In the genomic region with DNA sequence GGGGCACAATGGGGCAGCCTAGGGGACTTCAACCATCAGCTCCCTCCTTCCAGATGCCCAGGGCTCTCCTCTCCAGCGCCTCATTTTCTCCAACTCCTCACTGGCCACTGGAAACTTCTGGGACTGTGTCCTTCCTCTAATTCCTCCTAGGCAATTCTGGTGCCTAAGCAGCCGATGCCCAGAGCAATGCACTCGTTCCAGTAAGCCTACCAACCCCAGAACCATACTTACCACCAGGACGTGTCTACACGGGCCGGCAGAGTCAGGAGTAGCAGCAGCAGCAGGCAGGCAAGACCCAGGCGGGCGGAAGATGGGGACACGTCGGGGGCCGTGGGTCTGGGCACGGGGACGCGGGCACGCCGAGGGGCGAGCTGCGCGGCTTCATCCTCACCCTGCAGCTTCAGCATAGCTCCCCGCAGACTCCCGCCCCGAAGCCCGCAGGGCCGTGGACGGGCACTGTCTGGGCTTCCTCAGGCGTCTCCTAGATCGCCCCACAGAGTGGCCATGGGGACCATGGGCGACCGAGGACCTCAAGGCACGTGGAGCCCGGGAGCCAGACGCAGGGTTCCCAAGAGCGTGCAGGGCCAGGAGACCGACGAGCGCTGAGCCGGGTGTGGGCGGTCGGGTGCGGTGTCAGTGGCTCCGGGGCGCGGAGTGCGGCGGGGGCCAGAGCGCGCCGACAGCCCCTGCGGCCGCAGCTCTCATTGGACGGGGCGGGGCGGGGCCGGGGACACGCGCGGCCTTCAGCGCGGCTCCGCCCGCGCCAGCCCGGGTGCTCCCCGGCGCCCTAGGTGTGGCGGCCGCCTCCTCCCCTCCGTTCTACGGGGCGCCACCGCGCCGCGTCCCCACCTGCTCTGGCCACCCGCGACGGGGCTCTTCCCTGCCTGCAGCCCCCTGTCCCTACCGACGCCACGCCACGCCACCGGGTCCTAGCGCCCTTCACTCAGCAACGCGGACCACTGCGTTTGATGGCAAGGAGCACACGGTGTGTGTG, we compare ENCODE assay signal across 8 mouse cellular contexts. TPM values are rescaled to one million over a fixed set of nuclear protein-coding genes. Genes with fewer than 3 reads are reported as not detected.
DNase-seq lines count a peak whose midpoint lies in the region; ATAC-seq and TF ChIP-seq lines count a peak whose summit lies in the region.

A gene (minus strand): TSS at position 856 of the 994 bp plus-strand sequence.

- peak; percentile 53 for ATAC-seq in heart, embryonic 15.5 days (replicated peaks; ENCODE audit: insufficient number of reproducible peaks, insufficient read depth, low FRiP score, low read depth)
- ATAC-seq in limb, embryonic 11.5 days (ENCODE audit: insufficient number of reproducible peaks, low FRiP score, low TSS enrichment, low read depth) = peak; percentile 28; the same call in 1 of the 2 replicates
- peak; percentile 40 for ATAC-seq in neural tube, embryonic 11.5 days (ENCODE audit: insufficient read depth, low FRiP score, low TSS enrichment)

- H3K9ac ChIP-seq in liver, adult 2 months (ENCODE audit: low read depth, low read length) = peak within 1 kb of the TSS; percentile 30; the same call in 1 of the 2 replicates
- peak within 1 kb of the TSS; percentile 46 for H3K9ac ChIP-seq in heart, embryonic 15.5 days
- peak within 1 kb of the TSS; percentile 34 for H3K9ac ChIP-seq in limb, embryonic 11.5 days (ENCODE audit: low read length)
- peak within 1 kb of the TSS; percentile 44 for H3K9ac ChIP-seq in neural tube, embryonic 11.5 days (ENCODE audit: low read length)

- H3K4me1 ChIP-seq in liver, adult 2 months (ENCODE audit: control insufficient read depth, insufficient read depth, low read length) = peaks cover 2% of the 10 kb centered on the region; the same call in 1 of the 2 replicates
- H3K4me1 ChIP-seq in heart, embryonic 15.5 days (replicated peaks) = peaks cover 25% of the 10 kb centered on the region
- peaks cover 34% of the 10 kb centered on the region for H3K4me1 ChIP-seq in limb, embryonic 11.5 days (ENCODE audit: control insufficient read depth, insufficient read depth, low read length)
- no peaks in the 10 kb centered on the region for H3K4me1 ChIP-seq in neural tube, embryonic 11.5 days (ENCODE audit: control insufficient read depth, insufficient read depth, low read length)

- no peak for DNase-seq in liver, adult 2 months (ENCODE audit: extremely low read depth, low read depth, low spot score)
- no peak for DNase-seq in liver
- DNase-seq in adrenal gland, postnatal 36 days = peak; percentile 45 to 55
- DNase-seq in limb, embryonic 11.5 days (ENCODE audit: low spot score) = peak; percentile 61
- peak; percentile 34 for DNase-seq in neural tube, embryonic 11.5 days (ENCODE audit: low spot score)
- no peak for DNase-seq in layer of hippocampus, adult 11-12 months (ENCODE audit: low spot score)
- DNase-seq in layer of hippocampus, postnatal 25 days (ENCODE audit: extremely low spot score in 1 of 2, low spot score in 1 of 2) = no peak

- peak within 1 kb of the TSS; percentile 91 for H3K4me2 ChIP-seq in heart, embryonic 15.5 days
- H3K4me2 ChIP-seq in limb, embryonic 11.5 days (ENCODE audit: low read depth, severe bottlenecking) = peak within 1 kb of the TSS; percentile 61
- H3K4me2 ChIP-seq in neural tube, embryonic 11.5 days (ENCODE audit: low read depth) = peak within 1 kb of the TSS; percentile 61

- H3K79me2 ChIP-seq in liver, adult 2 months (ENCODE audit: control insufficient read depth, insufficient read depth, low read length) = no peaks in the 10 kb centered on the region

- no peak for TF ChIP-seq CTCF in liver, adult 2 months (IDR thresholded peaks at IDR 0.05; ENCODE audit: low read depth, low read length)

- TF ChIP-seq POLR2A in liver, adult 2 months (IDR thresholded peaks at IDR 0.05; ENCODE audit: extremely low read depth, insufficient read depth, low read length) = no peak

- H3K4me3 ChIP-seq in liver, adult 2 months (ENCODE audit: insufficient read depth, low read depth, low read length) = peak within 1 kb of the TSS; percentile 45; the same call in 1 of the 2 replicates
- peak within 1 kb of the TSS; percentile 59 for H3K4me3 ChIP-seq in heart, embryonic 15.5 days
- peak within 1 kb of the TSS; percentile 41 for H3K4me3 ChIP-seq in limb, embryonic 11.5 days (ENCODE audit: low read depth, low read length)
- H3K4me3 ChIP-seq in neural tube, embryonic 11.5 days (ENCODE audit: low read depth, low read length) = peak within 1 kb of the TSS; percentile 40

- H3K27ac ChIP-seq in liver, adult 2 months (replicated peaks; ENCODE audit: insufficient read depth, low read depth, low read length) = no peak within 1 kb of the TSS
- H3K27ac ChIP-seq in heart, embryonic 15.5 days = no peak within 1 kb of the TSS
- no peak within 1 kb of the TSS for H3K27ac ChIP-seq in limb, embryonic 11.5 days (replicated peaks; ENCODE audit: low read depth, low read length)
- H3K27ac ChIP-seq in neural tube, embryonic 11.5 days (ENCODE audit: low read depth, low read length) = no peak within 1 kb of the TSS

- H3K27me3 ChIP-seq in liver, adult 2 months (ENCODE audit: control insufficient read depth, insufficient read depth, low read length) = peaks cover 16% of the 10 kb centered on the region
- H3K27me3 ChIP-seq in heart, embryonic 15.5 days = peaks cover 46% of the 10 kb centered on the region
- peaks cover 39% of the 10 kb centered on the region for H3K27me3 ChIP-seq in limb, embryonic 11.5 days (ENCODE audit: control insufficient read depth, insufficient read depth, low read length)
- H3K27me3 ChIP-seq in neural tube, embryonic 11.5 days (ENCODE audit: control insufficient read depth, insufficient read depth, low read length) = peaks cover 45% of the 10 kb centered on the region

- H3K9me3 ChIP-seq in heart, embryonic 15.5 days (replicated peaks) = no peaks in the 10 kb centered on the region
- no peaks in the 10 kb centered on the region for H3K9me3 ChIP-seq in limb, embryonic 11.5 days (ENCODE audit: control insufficient read depth, low read length)
- H3K9me3 ChIP-seq in neural tube, embryonic 11.5 days (ENCODE audit: control insufficient read depth, low read length) = no peaks in the 10 kb centered on the region

- H3K36me3 ChIP-seq in liver, adult 2 months (ENCODE audit: control insufficient read depth, insufficient read depth, low read length) = no peaks in the 10 kb centered on the region
- H3K36me3 ChIP-seq in heart, embryonic 15.5 days = no peaks in the 10 kb centered on the region
- no peaks in the 10 kb centered on the region; the same call in 1 of the 2 replicates for H3K36me3 ChIP-seq in limb, embryonic 11.5 days (ENCODE audit: control insufficient read depth, insufficient read depth, low read length)
- H3K36me3 ChIP-seq in neural tube, embryonic 11.5 days (ENCODE audit: control insufficient read depth, insufficient read depth, low read length) = no peaks in the 10 kb centered on the region

- 4% methylated on average over 64 of the region's 87 CpGs for WGBS in liver, adult 2 months
- 1% methylated on average over 83 of the region's 87 CpGs for WGBS in heart, embryonic 15.5 days
- 2% methylated on average over 81 of the region's 87 CpGs for WGBS in limb, embryonic 11.5 days
- 1% methylated on average over 60 of the region's 87 CpGs for WGBS in neural tube, embryonic 11.5 days

RNA-seq across cellular contexts. Expression of the gene that starts here (rescaled TPM):
- 0.09 and 0.20 TPM in 2 replicates for total RNA-seq in liver, adult 2 months (2014; rRNA removed)
- polyA plus RNA-seq in liver, adult 2 months (2012; rRNA removed) = 0.11 and 0.25 TPM in 2 replicates
- total RNA-seq in adrenal gland, postnatal 36 days (2021) = 10 to 100 TPM; 16.0 to 16.5 TPM
- 1.3 and 2.0 TPM in 2 replicates for polyA plus RNA-seq in heart, embryonic 15.5 days (2015; fragmentation: Nextera tagmentation; extraction: Ambion mirVana)
- polyA plus RNA-seq in limb, embryonic 11.5 days (2014; fragmentation: Nextera tagmentation; extraction: Ambion mirVana) = 0.43 and 0.72 TPM in 2 replicates
- polyA plus RNA-seq in neural tube, embryonic 11.5 days (2014; fragmentation: Nextera tagmentation; extraction: Ambion mirVana) = 0.90 and 1.5 TPM in 2 replicates
- under 1 TPM; 0.23 to 0.66 TPM for total RNA-seq in layer of hippocampus, postnatal 25 days (2021)

Comparison
In these comparisons a context has a peak if more than half of its experiments do, and no peak if none do; other contexts are left out.
1. RNA of the gene that starts here (total RNA-seq): 16.0 to 16.5 TPM in adrenal gland, postnatal 36 days; 0.23 to 0.66 TPM in layer of hippocampus, postnatal 25 days and 0.09 to 0.20 TPM in liver, adult 2 months; every median in the first group is over 10 times any median in the second.
2. Peak in DNase-seq, ATAC-seq, H3K4me3 ChIP-seq, H3K9ac ChIP-seq and H3K4me2 ChIP-seq in limb, embryonic 11.5 days; RNA of the gene not detected or under 1 TPM.
3. DNase-seq: peak in adrenal gland, postnatal 36 days (2 of 2) and neural tube, embryonic 11.5 days (single experiment); none in liver, adult 2 months (single experiment), liver (single experiment), layer of hippocampus, adult 11-12 months (single experiment) and layer of hippocampus, postnatal 25 days (0 of 2).
4. Peak in every context shown above with its lines, with median percentiles within 50 percentile points of each other: H3K4me3 ChIP-seq, H3K9ac ChIP-seq, ATAC-seq and H3K4me2 ChIP-seq.